Mouse (Mus musculus) cortical plate, adult 2 months (tissue): ENCODE measurements at regions not wholly inside any gene's neighbourhood (a gene's known extent, or its start where the extent isn't known, plus 50 kb on each side); places are given as distances from the start of the nearest gene placed in this dataset.

Source experiments
- CTCF ChIP-seq: fragments of 200-500 bp; IDR thresholded peaks from 2 replicates; pipeline ENCODE4 v1.5.1; 2011; ENCODE audit warnings: mild to moderate bottlenecking, control low read depth, low read length; ENCODE audit not compliant: insufficient read depth; ENCODE audit errors: extremely low read depth
- POLR2A ChIP-seq: fragments of 200-500 bp; IDR thresholded peaks from 2 replicates; pipeline ENCODE4 v1.6.1; 2011; ENCODE audit warnings: mild to moderate bottlenecking, low read length, control low read depth; ENCODE audit not compliant: insufficient read depth; ENCODE audit errors: extremely low read depth

DNA sequence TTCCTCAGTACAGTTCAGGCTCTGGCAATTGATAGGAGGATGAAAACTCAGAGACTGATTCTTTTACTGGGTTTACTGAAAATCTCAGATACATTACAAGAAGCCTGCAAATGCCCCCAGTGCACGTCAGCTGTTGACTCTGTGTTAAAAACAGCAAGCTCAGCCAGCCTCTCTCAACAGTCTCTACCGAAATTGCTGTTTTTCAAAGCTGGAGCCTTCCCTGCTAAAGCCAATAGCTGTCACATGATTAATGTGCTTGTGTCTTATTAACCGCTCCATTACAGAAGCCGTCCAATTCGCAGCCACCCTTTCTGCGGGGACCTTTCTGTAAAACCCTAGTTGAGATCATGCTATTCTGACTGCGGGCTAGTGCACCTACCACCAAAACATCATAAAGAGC lies 215.6 kb upstream of the Pabpc6 start:
- TF ChIP-seq POLR2A (no peak), CTCF (no peak)
